Mouse (Mus musculus) cerebellum, adult 11-12 months (tissue): ENCODE measurements at regions not wholly inside any gene's neighbourhood (a gene's known extent, or its start where the extent isn't known, plus 50 kb on each side); places are given as distances from the start of the nearest gene placed in this dataset.

Source experiments
- DNase-seq: peaks from one replicate; pipeline ENCODE4 v3.0.0; 2022

DNA sequence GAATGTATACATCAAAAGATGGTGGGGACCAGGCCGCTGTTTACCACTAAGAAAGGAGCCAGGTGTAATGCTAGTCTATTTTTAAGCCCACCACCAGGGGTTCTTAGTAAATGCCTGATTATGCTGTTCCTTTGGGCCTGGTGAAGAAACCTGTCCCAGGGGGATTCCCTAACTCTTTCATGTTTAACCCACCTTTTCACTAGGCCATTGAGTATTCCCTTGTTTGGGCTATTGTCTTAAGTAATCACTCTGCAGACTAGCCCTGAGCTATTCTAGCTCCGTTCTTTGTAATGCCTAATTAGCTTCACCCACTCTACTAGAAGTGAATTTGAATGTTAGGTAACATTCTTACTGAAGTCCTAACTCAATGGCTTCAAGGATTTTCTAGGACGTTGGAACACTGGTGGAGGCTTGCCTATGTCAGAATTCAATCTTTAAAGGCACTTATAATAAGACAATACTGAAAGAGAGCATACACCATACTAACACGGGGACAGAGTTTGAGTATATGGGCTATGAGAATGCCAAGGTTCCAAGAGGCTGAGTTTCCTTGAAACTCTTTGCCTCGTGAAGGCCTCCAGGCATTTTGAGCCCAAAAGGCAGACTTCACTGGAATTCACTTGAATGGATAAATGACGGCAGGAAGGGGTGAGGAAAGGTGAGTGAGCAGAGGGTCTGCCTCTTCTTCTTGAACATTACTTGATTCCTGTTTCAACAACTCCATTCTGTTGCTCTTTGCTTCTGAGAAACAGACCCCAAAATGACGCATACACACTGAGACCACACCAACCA is 312.7 kb upstream of the Irx4 start:
- no peak for DNase-seq

DNA sequence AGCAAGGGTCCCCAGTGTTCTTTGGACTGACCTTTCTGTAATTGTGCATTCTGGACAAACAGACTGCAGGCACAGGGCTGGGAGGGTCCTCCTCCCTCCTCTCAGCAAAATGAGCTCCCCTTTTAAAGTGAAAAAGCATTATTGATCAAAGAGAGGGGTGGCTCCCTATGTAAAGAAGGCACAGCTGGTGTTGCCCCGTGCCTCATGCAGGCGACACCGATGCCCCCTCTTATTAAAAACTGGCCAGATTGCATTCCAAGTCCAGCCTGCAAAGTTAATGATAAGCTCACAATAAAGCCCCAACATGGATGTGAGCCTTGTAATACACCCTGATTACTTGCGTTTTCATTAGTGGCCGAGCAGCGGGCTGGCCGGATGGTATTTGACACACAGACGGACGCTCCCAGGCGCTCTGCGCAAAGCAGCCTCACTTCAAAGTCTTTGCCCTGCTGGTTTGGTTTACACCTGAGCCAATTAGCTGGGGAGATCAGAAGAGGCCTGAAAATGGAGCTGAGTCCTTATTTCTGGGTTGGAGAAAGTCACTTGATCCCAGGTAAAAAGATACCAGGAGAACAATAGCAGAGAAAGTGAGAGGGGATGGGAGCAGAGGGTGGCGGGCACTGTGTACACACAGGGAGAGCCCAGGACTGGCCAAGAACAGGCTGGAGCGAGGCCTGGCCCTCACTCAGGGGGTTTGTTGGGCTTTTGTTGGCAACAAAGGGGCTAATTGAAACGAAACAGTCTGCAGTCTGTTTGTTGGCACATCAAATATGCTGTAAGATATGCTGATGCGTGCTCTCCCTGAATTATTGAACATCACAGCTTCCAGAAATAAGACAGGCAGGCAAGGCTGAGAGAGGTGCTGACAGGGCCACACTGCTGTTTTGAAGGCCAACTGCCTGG is 301.4 kb upstream of the Irx4 start:
- no peak for DNase-seq

DNA sequence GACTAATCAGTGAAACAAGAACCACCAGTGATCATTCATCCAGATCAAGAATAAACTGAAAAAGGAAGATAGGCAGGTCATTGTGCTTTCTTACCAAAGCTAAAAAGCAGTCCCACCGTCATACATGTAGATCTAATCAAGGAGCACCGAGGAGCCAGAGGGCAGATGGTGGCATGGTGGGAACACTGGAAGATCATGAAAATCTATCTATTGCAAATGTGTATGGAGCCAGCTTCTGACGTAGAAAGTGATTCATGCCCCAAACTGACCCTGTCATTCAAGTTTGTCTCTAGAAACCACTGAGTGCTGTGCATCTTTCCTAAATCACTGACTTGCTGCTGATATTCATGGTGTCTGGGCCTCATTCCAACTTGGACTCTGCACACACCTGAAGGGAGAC is 299.0 kb upstream of the Irx4 start:
- DNase-seq, result no peak

DNA sequence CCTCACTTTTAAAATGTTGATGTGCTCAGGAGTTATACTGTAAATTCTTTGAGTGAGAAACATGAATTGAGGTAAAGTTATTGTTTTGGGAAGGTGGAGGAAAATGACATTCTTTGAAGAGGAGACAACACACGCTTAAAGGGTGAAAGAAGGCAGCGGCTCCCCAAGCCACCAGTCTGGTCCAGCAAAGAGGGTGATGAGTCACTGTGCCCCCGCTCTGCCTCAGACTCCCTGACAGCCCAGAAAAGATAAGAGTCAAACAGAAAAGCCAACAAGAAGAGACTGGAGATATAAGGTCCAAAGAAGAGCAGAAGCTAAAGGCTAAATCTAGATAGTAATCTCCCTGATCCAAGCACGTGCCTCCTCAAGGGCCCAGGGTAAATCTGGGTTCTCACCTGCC is 288.1 kb upstream of the Irx4 start:
- DNase-seq, result no peak

DNA sequence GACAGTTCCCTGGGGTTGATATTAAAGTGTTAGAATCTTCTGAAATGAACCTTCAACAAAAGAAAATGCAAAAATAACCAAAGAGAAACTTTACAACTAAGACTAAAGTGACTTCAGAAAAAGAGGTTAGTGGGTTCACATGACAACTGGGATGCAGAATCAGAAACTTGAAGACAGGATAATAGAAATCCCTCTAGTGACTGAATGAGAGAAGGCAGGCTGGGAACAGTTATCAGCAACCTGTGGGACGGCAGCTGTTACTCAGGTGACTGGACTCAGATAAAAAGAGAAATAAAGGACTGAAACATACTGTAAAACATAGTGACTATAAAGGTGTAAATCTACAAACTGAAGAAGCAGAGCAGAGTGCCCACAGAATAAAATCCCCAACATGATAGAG is 287.4 kb upstream of the Irx4 start:
- no peak for DNase-seq

DNA sequence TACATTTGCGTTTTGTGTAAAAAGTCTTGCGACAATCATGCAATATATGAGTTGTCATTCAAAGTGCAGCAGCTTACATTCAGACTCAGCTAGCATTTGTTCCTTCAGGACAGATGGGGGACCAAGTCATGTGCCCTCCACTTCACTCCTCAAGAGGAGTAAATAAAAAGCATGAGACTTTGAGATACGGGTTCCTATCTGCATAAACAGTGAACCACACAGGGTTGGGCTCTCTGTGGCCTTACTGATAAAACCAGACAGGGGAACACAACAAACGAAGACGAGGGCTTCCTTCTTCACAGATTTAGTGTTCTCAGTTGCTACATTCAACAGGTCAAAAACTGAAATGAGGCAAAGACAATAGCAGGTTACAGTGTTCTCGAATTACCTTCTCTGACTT is 283.1 kb upstream of the Irx4 start:
- DNase-seq, result no peak

DNA sequence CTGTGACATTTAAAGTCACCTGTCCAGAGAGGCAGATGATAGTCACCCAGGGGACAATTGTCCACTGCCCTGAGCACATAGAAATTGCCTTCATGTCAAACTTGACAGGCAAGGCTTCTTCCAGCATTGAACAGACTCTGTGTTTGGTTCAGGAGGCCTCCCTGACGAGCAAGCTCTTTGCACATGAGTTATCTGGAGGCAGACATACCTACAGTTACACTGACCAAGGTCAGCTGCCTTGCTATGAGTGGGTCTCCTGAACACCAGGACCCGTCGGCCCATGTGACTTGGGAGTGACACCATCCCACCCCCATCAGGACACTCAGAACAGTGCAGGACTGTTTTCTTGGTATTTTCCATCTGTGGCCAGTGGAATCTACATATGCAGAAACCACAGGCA is 282.3 kb upstream of the Irx4 start:
- DNase-seq, result no peak

DNA sequence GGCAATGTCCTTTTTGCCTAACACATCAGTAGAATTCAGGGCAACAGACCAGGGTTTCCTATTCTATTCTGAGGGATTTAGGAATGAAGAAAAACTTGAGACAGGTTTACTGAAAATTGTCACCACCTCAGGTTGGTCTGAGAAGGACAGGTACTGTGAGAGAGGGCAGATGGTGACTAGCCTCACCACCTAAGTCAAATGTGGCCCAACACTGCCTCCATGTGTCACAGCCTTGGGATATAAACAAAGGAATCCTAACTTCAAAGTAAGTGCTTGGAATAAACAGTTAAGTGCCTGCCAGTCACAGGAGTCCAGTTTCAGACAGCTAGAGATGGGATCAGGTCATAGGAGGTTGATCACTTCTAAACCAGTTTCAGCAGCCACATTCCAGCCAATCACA is 281.3 kb upstream of the Irx4 start:
- no peak for DNase-seq

DNA sequence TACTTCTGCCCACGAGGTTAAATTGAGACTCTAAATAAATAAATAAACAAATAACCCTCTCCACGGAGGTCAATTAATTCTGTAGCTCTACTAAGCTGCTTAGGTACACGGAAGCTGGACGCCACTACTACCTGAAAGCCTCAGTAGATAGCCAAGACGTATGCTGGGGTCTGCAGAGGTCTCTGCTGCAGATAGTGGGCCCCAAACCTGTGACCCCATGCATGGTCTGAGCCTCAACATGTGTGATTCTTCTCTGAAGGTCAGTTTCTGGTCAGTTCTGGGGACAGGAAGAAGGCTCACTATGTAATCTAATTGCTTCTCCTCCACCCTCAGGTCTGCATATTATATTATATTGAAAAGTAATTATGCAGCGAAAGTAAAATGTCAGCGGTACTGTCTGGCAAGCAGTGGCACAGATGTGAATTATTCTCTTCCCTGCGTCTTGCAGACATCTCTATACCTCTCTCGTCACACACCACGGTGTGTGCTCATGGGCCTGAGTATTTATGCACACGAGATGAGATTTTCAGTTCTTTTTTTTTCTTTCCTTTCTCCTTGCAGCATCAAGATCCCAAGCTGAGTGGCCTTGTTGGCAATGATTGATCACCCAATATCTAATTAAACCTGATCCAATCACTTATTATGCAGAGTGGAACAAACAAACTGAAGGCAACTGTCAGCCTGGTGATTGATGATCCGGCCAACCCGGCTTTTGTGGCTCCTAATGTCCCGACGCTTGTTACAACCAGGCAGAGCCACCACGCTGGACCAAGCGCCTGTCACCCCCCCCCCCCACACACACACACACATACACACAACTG is 267.5 kb upstream of the Irx4 start:
- DNase-seq, result no peak

DNA sequence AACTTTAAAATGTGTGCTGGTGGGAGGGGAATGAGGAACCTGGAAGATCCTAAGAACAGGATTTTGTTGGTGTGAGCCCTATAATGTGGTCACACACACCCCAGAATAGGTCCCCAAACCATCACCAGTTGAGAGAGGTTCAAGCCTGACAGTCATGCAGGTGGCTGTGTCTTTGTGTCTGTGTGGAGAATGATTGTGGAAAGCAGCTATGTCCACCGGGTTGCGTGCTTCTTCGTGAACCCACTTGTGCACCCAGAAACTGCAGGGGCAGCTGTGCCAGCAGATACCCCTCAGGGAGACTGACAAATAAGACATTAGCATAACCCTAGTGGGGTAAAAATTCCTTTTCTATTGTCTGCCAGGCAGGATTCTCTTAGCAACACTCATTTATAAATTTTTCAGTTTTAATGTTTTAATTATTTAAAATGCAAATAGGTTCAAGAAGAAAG is 266.8 kb upstream of the Irx4 start:
- DNase-seq, result no peak

DNA sequence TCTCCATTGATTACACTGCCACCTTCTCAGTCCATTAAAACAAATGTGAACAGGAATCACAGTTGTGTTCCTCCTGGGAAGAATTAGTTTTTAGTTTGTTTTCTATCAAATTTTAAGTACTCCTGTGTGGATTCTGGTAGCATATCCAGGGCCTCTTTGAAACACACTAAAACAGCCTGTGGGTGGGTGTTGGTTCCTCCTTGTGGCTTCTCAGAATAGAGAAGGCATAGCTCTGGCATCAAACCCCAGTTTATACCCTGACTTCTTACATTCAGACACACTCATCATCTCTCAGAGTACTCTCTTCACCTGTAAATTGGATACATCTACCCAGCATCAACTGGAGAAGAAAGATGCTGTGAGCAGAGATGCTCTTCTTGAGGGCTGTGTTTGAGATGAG is 265.7 kb upstream of the Irx4 start:
- no peak for DNase-seq

DNA sequence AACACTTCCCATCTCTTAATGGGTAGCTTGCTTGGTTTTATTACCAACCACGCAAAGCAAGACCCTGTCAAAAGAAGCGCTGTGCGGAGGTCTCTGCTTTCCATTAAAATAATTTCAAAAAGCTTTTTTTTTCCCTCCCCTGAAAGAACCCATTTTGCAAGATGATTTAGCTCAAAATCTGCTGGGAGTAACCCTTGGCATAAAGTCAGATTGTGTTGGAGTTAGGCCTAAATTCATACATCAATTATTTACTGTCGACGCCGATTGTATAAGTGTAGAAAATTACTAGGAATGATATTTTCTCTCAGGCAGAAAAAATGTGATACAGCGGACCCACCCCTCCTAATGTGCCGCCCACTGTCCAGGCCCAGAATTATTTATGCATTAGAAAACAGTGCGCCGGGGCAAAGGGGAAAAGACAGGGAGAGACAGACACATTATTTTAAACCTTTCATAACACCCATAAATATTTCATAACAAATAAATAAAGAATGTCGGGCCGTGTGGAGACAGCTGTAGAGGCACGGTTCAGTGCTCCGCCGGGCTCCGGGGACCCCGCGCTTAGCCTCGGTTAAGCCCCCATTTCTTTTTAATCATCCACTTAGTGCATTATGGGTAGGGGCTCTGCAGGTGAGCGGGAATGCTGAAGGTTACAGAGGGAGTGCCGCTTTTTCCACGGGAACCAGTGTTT is 251.3 kb upstream of the Irx4 start:
- no peak for DNase-seq

DNA sequence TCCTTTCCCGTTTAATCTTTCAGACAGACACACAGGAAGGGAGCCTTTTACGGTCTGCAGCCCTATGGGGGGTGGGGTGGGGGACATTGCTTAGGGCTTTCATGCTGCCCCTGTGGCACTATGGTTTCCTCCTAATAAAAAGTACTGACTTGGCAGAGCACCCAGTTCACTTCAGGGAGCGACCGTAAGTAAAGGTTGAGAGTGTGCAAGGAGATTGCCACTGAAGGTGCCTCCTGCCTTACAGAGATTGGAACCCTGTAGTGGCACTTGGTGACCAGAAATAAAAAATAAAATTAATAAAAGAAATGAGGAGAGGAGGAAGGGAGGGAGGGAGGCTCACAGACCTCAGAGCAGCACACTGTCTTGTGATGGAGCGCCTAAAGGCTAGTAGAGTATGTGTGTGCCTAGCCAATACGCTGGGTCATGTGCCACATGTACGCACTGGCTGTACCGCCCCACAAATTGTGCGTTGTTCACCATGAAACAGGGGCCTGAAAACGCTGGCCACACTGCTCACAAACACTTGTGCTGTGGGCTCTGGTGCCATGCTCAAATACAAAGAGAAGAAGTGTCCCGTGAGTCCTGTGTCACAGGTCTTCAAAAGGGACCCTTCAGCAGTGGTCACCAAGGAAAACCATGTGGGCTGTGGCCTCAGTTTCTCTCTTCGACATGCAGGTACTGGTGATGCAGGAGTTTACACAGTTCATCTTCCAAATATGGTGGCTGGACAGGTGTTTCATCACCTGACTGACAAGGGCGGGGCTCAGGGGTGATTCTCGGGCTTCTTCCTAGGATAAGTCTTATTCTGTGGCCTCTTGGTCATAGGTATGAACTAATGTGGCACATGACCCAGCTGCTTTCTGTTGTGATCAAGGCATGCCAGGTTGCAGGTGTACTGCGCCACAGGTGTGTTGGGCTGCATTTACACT is 250.5 kb upstream of the Irx4 start:
- DNase-seq, result no peak

DNA sequence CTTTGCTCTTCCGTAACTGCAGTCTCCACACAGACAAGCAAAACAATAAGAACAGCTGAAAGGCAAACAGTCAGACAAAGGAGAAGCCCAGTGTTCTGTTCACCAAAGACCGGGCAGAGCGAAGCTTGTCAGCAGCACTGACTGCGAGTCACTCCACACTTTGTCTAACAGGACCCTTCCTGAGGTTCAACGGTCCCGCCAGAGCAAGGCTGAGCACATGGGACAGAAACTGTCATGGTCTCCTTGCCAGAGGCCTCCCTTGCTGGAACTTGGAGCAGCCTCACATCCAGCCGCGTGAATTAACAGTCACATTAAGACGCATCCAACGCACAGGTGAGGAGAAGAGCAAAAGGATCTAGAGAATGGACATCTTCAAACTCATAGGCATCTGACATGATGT is 241.1 kb upstream of the Irx4 start:
- DNase-seq, result no peak

DNA sequence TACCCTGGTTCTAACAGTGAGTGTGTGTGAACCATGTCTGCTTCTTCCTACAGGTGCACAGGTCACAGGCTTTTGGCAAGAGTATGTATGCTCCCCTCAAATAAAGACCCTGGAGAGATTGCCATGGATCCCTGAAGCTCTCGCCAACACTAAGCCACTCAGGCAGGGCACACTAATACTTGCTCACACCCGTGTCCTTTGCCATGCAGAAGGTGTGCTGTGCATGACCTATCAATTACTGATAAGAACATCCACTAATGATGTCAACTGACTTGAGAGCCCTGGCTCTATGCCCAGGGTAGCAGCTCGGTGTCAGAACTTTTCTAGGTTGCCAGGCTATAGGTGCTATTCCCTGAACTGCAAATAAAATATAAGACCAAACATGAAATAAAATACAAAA is 229.1 kb upstream of the Irx4 start:
- no peak for DNase-seq

DNA sequence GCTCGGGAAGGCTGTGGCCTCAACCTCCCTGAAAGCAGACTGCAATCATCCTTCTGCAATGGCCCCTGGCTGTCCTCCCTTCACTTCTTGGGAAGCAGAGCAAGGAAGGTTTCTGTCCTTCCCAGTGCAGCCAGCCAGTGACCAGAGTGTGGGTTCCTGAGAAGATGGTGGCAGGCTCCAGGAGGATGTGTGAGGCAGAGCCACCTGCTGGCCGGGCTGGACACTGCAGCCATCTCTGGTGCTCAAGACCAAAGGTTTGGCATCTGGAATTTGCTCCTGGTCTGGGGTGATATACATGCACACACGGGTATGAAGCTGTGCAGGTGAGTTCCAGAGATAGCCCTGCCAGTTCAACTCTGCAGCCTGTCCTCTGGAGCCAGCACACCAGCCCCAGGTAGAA is 227.2 kb upstream of the Irx4 start:
- DNase-seq, result peak; percentile 18

DNA sequence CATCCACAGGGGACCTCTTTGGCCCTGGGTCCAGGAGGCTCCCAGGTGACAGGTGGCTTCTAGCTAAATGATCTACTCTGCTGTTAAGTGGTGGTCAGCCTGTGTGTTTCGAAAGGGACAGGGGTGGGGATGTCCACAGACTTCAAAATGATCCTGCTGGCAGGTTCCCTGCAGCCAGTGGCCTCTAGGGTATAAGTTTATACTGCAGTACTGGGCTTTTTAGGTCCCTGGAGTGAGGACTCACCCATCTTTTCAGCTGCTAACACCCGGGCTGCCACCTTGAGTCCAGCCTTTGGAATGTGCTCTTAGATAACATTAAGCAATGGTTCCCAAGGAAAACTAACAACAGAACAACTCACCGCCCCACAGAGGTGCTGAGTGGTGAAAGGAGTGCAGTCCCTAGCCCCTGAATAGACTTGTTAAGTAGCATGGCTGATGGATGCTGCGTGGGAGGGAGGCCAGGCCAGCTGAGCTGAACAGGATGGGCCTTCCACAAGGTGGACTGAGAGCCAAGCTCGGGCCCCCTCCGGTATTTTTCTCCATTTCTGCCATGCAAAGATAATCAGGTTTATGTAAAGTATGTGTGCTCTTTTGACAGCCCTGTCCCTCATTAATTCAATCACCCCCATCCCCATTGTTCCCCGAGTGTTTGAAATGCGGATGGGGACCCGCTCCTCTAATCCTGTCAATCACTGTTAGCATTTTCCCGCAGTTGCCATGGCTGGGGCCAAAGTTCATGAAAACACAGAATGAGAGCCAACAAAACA is 226.0 kb upstream of the Irx4 start:
- peak; percentile 12 for DNase-seq

DNA sequence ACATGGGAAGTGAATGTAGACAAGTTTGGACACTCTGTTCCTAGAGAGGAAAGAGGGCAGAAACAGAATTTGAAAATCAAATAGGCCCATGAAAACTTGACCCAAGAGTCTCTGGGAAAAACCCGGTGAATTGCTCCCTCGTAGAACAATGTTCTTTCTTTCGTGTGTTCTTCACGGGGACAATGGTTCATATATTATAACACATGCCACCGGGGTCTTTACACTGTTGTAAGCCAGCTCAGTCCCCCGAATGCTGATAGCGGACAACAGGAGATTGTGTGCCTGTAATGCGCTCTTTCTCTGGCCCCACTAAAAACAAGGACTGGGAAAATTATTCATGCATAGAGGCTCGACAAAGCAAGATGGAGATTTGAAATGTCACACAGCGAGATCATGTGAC is 225.4 kb upstream of the Irx4 start:
- DNase-seq, result no peak

DNA sequence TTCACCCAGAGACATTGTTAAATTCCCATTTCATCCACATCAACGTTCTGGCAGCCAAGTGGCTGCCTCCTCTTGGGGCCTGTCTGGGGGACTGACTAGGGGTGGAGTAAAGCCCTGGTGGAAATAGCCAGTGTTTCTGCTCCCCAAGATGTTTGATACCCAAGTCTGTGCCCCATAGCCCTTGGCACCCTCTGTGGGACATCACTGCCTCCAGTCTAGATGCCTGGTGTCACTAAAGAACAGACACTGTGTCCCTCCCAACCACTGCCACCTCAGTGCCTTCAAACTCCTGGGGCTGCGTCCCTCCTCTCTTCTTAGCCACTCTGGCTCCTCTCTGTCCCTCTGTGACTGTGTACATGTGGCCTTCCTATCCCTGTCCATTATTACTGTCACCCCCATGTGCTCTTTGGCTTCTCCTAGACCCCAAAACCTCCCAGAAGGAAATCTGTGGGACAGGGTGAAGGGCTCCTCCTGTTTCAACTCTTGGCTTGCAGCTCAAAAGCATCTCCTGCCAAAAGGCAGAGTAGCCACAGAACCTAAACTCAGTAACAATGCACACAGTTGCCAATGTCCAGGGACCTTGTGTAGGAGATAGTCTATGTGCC is 224.8 kb upstream of the Irx4 start:
- no peak for DNase-seq

DNA sequence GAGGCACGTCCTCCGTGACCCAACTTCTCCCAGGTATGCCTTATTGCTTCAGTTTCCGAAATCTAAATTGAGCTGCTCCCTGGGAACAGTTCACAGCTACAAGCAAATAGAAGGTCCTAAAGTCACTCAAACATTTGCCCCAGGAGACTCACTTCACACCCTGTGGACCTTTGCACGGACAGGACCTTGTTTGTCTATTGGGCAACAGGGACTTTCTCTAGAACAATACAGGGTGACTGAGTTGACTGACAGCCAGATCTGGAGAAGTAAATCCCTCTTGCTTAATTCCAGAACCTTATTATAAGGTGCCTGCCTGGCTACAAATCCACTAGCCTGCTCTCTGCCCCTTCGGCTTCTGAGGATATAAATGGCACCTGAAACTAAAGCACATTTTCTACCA is 220.5 kb upstream of the Irx4 start:
- no peak for DNase-seq
